Mouse (Mus musculus): ENCODE data around the gene Nxph1.

GRCm38 (mm10) chr6:9040991-9041390 is 92.8 kb downstream of the Nxph1 start:
- TF ChIP-seq POLR2A (IDR thresholded peaks at IDR 0.05; ENCODE audit: low read depth, low read length) (no peak), CTCF (conservative IDR thresholded peaks at IDR 0.05; ENCODE audit: insufficient read depth, insufficient read length, low read depth, low read length) (no peak)
